ENCODE assay signal across 6 mouse cellular contexts in the genomic region with DNA sequence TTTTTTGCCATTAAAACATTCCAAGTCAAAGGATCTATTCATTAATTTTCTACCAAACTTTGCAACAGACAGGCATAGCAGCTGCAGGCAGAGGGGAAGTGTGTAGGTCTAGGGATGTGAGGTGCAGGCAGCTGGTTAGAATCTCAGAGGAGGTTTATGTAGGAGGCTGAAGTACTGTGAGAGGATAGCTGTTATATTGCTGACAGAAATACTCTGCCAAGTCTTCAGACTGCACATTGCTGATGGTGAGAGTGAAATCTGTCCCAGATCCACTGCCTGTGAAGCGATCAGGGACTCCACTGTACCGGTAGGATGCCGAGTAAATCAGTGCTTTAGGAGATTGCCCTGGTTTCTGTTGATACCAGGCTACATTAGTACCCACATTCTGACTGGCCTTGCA.
DNase-seq lines count a peak whose midpoint lies in the region.
"Not testable (repeated sequence)": the region's sequence is repeated elsewhere in the genome, so short reads cannot be mapped to it uniquely, and the experiment has no call there.

No protein-coding gene starts in this region.

- peak; percentile 28 to 44 for DNase-seq in frontal cortex, adult 2 months (ENCODE audit: extremely low spot score in 1 of 2, low spot score in 1 of 2)
- DNase-seq in left cerebral cortex, adult 11 months (ENCODE audit: low spot score): peak; percentile 15
- DNase-seq in left cerebral cortex, adult 8-10 months (ENCODE audit: low spot score in 2 of 2): peak; percentile 10 to 48
- peak; percentile 12 to 77 for DNase-seq in left cerebral cortex, postnatal 25 days (ENCODE audit: low spot score in 2 of 2)
- DNase-seq in right cerebral cortex, adult 18-20 months: peak; percentile 52
- peak; percentile 2 to 33 for DNase-seq in right cerebral cortex, postnatal 36 days (ENCODE audit: low spot score in 2 of 2)

- intact Hi-C loops in left cerebral cortex, postnatal 25 days (cut with DNase I): not testable (repeated sequence)

Comparison
In these comparisons a context has a peak if more than half of its experiments do, and no peak if none do; other contexts are left out.
1. Peak in every context shown above with its lines: DNase-seq.